Mouse (Mus musculus) brown adipose tissue, adult 24 weeks (tissue): ENCODE results near the gene Mov10l1. TPM values are rescaled to one million over a fixed set of nuclear protein-coding genes. Genes with fewer than 3 reads are reported as not detected.
A peak's percentile ranks its signal among the peaks of the same experiment; 100 is the strongest.

Source experiments
- H3K27ac ChIP-seq: fragments of 200-500 bp; replicated peaks from 2 replicates; pipeline ENCODE4 v1.5.1; 2012; ENCODE audit warnings: low read depth, mild to moderate bottlenecking, low read length
- H3K4me1 ChIP-seq: fragments of 200-500 bp; 2 replicates; pipeline ENCODE4 v1.6.1; 2012; ENCODE audit warnings: low read length, mixed read lengths; ENCODE audit not compliant: control insufficient read depth, insufficient read depth, insufficient read length
- H3K4me3 ChIP-seq: fragments of 200-500 bp; 2 replicates; pipeline ENCODE4 v1.5.1; 2012; ENCODE audit warnings: low read depth, mild to moderate bottlenecking, low read length, moderate library complexity; ENCODE audit not compliant: insufficient read depth
- polyA plus RNA-seq: library from polyadenylated mRNA; stranded (reverse); fragments of >200 nt; gene quantifications from 2 replicates; pipeline ENCODE4 v1.2.4, GENCODE M21; 2012; ENCODE audit not compliant: missing spikeins, insufficient read depth, insufficient read length

Mov10l1 gene
- polyA plus RNA-seq, 1 experiment: not detected

GRCm38 (mm10) chr15:88979138-88979446, 3.6 kb upstream of the Mov10l1 start:
- no peak overlapping the region for H3K4me3 ChIP-seq
- no peaks in the 10 kb centered on the region for H3K4me1 ChIP-seq
- H3K27ac ChIP-seq: no peak overlapping the region

- no peaks in the 10 kb centered on the region for H3K4me1 ChIP-seq
- H3K27ac ChIP-seq: no peak overlapping the region
- H3K4me3 ChIP-seq: no peak overlapping the region
Observed at GRCm38 (mm10) chr15:88989236-88989635, 6.5 kb downstream of the Mov10l1 start.

- Histone ChIP-seq H3K27ac (no peak overlapping the region), H3K4me1 (no peaks in the 10 kb centered on the region), H3K4me3 (no peak overlapping the region)
Observed at GRCm38 (mm10) chr15:88998636-88999035, 15.9 kb downstream of the Mov10l1 start.

GRCm38 (mm10) chr15:88999124-88999523, 16.4 kb downstream of the Mov10l1 start:
- no peak overlapping the region for H3K27ac ChIP-seq
- H3K4me1 ChIP-seq: no peaks in the 10 kb centered on the region
- H3K4me3 ChIP-seq: no peak overlapping the region

GRCm38 (mm10) chr15:89000367-89000766, 17.7 kb downstream of the Mov10l1 start:
- Histone ChIP-seq H3K27ac (no peak overlapping the region), H3K4me1 (no peaks in the 10 kb centered on the region), H3K4me3 (no peak overlapping the region)

GRCm38 (mm10) chr15:89001245-89001644, 18.5 kb downstream of the Mov10l1 start:
- no peak overlapping the region for H3K27ac ChIP-seq
- H3K4me3 ChIP-seq: no peak overlapping the region
- no peaks in the 10 kb centered on the region for H3K4me1 ChIP-seq

GRCm38 (mm10) chr15:89007002-89007401, 24.3 kb downstream of the Mov10l1 start:
- Histone ChIP-seq H3K27ac (no peak overlapping the region), H3K4me1 (no peaks in the 10 kb centered on the region), H3K4me3 (no peak overlapping the region)

- Histone ChIP-seq H3K27ac (no peak overlapping the region), H3K4me1 (no peaks in the 10 kb centered on the region), H3K4me3 (no peak overlapping the region)
Observed at GRCm38 (mm10) chr15:89007781-89008180, 25.1 kb downstream of the Mov10l1 start.

GRCm38 (mm10) chr15:89016722-89017121, 34.0 kb downstream of the Mov10l1 start:
- Histone ChIP-seq H3K27ac (no peak overlapping the region), H3K4me3 (no peak overlapping the region), H3K4me1 (no peaks in the 10 kb centered on the region)

GRCm38 (mm10) chr15:89020085-89020484, 37.4 kb downstream of the Mov10l1 start:
- Histone ChIP-seq H3K4me3 (no peak overlapping the region), H3K27ac (no peak overlapping the region), H3K4me1 (no peaks in the 10 kb centered on the region)

GRCm38 (mm10) chr15:89020492-89020891, 37.8 kb downstream of the Mov10l1 start:
- Histone ChIP-seq H3K27ac (no peak overlapping the region), H3K4me1 (no peaks in the 10 kb centered on the region), H3K4me3 (no peak overlapping the region)

- Histone ChIP-seq H3K4me1 (no peaks in the 10 kb centered on the region), H3K27ac (no peak overlapping the region), H3K4me3 (no peak overlapping the region)
Observed at GRCm38 (mm10) chr15:89044381-89044780, 61.7 kb downstream of the Mov10l1 start.

GRCm38 (mm10) chr15:89046356-89046755, 63.6 kb downstream of the Mov10l1 start:
- Histone ChIP-seq H3K4me1 (no peaks in the 10 kb centered on the region), H3K27ac (no peak overlapping the region), H3K4me3 (no peak overlapping the region)

- no peak overlapping the region for H3K4me3 ChIP-seq
- H3K27ac ChIP-seq: no peak overlapping the region
- H3K4me1 ChIP-seq: no peaks in the 10 kb centered on the region
Observed at GRCm38 (mm10) chr15:89054666-89055065, 72.0 kb downstream of the Mov10l1 start.

GRCm38 (mm10) chr15:89058736-89059135, 76.0 kb downstream of the Mov10l1 start:
- Histone ChIP-seq H3K4me1 (no peaks in the 10 kb centered on the region), H3K27ac (no peak overlapping the region), H3K4me3 (no peak overlapping the region)

GRCm38 (mm10) chr15:89059161-89059931, 76.6 kb downstream of the Mov10l1 start, which contains the start of gene Panx2:
Panx2 (plus strand) TSS chr15:89059734.
- peak within 1 kb of the TSS; percentile 42 for H3K4me3 ChIP-seq
- H3K27ac ChIP-seq: no peak within 1 kb of the TSS
- H3K4me1 ChIP-seq: no peaks in the 10 kb centered on the region
